Mouse (Mus musculus) MEL (cell line): ENCODE results near the gene Cdc34. TPM values are rescaled to one million over a fixed set of nuclear protein-coding genes. Genes with fewer than 3 reads are reported as not detected.

ENCODE experiments used
- DNase-seq: peaks from one replicate; pipeline ENCODE4 v3.0.0; 2011; ENCODE audit warnings: low read depth, low spot score
- H3K27ac ChIP-seq: 2 replicates; pipeline ENCODE4 v1.5.1; 2012; ENCODE audit warnings: low read depth, mild to moderate bottlenecking, control low read depth, low read length, moderate library complexity; ENCODE audit not compliant: control insufficient read depth
- H3K27me3 ChIP-seq, 2 experiments: fragments of 150-350 bp in 1 of 2; sonication (generic) in 1 of 2; 2 replicates each; pipeline ENCODE4 v1.6.1; 2012; ENCODE audit warnings: low read length in 2 of 2, mild to moderate bottlenecking in 2 of 2, improper control_type of control experiment in 1 of 2, moderate library complexity in 1 of 2; ENCODE audit not compliant: insufficient read depth in 2 of 2, control insufficient read depth in 1 of 2
- H3K36me3 ChIP-seq, 2 experiments: 2 replicates each; pipeline ENCODE4 v1.6.1; 2012 to 2014; ENCODE audit warnings: low read length in 2 of 2, improper control_type of control experiment in 1 of 2, inconsistent platforms in 1 of 2, mild to moderate bottlenecking in 1 of 2; ENCODE audit not compliant: insufficient read depth in 2 of 2, control insufficient read depth in 1 of 2
- H3K4me1 ChIP-seq, 2 experiments: fragments of 150-350 bp in 1 of 2; sonication (generic) in 1 of 2; 2 replicates each; pipeline ENCODE4 v1.6.1; 2012; ENCODE audit warnings: low read length in 2 of 2, improper control_type of control experiment in 1 of 2, mild to moderate bottlenecking in 1 of 2; ENCODE audit not compliant: insufficient read depth in 2 of 2, control insufficient read depth in 1 of 2
- H3K4me3 ChIP-seq, 2 experiments: fragments of 150-350 bp in 1 of 2; sonication (generic) in 1 of 2; 2 replicates each; pipeline ENCODE4 v1.5.1; 2012; ENCODE audit warnings: low read depth in 2 of 2, low read length in 2 of 2, mild to moderate bottlenecking in 2 of 2, moderate library complexity in 2 of 2, control low read depth in 1 of 2, improper control_type of control experiment in 1 of 2; ENCODE audit not compliant: control insufficient read depth in 1 of 2, insufficient read depth in 1 of 2
- H3K79me2 ChIP-seq: 2 replicates; pipeline ENCODE4 v1.6.1; 2012; ENCODE audit warnings: mild to moderate bottlenecking, low read length, moderate library complexity; ENCODE audit not compliant: control insufficient read depth, poor library complexity, insufficient read depth
- H3K9ac ChIP-seq: 2 replicates; pipeline ENCODE4 v1.6.1; 2012; ENCODE audit warnings: low read depth, mild to moderate bottlenecking, control low read depth, low read length, moderate library complexity; ENCODE audit not compliant: control insufficient read depth, poor library complexity, severe bottlenecking
- H3K9me3 ChIP-seq: fragments of 150-350 bp; sonication (generic); replicated peaks from 2 replicates; pipeline ENCODE4 v1.6.1; 2012; ENCODE audit warnings: mild to moderate bottlenecking, low read length, improper control_type of control experiment, moderate library complexity; ENCODE audit not compliant: insufficient read depth
- BHLHE40 ChIP-seq: IDR thresholded peaks from 2 replicates; pipeline ENCODE4 v1.6.1; 2012; ENCODE audit warnings: low read depth, mild to moderate bottlenecking, inconsistent platforms, low read length, improper control_type of control experiment, borderline replicate concordance
- CHD1 ChIP-seq: IDR thresholded peaks from 2 replicates; pipeline ENCODE4 v1.6.1; 2012; ENCODE audit warnings: low read depth, mild to moderate bottlenecking, inconsistent platforms, low read length, improper control_type of control experiment
- CHD2 ChIP-seq: IDR thresholded peaks from 2 replicates; pipeline ENCODE4 v1.6.1; 2011; ENCODE audit warnings: low read length, improper control_type of control experiment
- CTCF ChIP-seq, 3 experiments: IDR thresholded peaks in 2 of 3; conservative IDR thresholded peaks in 1 of 3; 2 replicates each; pipeline ENCODE4 v1.5.1; 2011 to 2012; ENCODE audit warnings: low read length in 3 of 3, low read depth in 2 of 3, mild to moderate bottlenecking in 2 of 3, improper control_type of control experiment in 1 of 3, inconsistent platforms in 1 of 3, mixed read lengths in 1 of 3, moderate library complexity in 1 of 3; ENCODE audit not compliant: control insufficient read depth in 1 of 3, insufficient read depth in 1 of 3, poor library complexity in 1 of 3, severe bottlenecking in 1 of 3
- EP300 ChIP-seq, 2 experiments: IDR thresholded peaks; 2 replicates each; pipeline ENCODE4 v1.6.1; 2011; ENCODE audit warnings: improper control_type of control experiment in 2 of 2, low read length in 2 of 2, low read depth in 1 of 2, mild to moderate bottlenecking in 1 of 2
- ETS1 ChIP-seq: IDR thresholded peaks from 2 replicates; pipeline ENCODE4 v1.6.1; 2012; ENCODE audit warnings: low read depth, mild to moderate bottlenecking, inconsistent platforms, low read length, improper control_type of control experiment, moderate library complexity
- MAX ChIP-seq: IDR thresholded peaks from 2 replicates; pipeline ENCODE4 v1.6.1; 2011; ENCODE audit warnings: low read length, improper control_type of control experiment
- MXI1 ChIP-seq: IDR thresholded peaks from 2 replicates; pipeline ENCODE4 v1.6.1; 2011; ENCODE audit warnings: mild to moderate bottlenecking, low read depth, low read length, improper control_type of control experiment
- MYB ChIP-seq: IDR thresholded peaks from 2 replicates; pipeline ENCODE4 v1.6.1; 2011; ENCODE audit warnings: mild to moderate bottlenecking, low read depth, low read length, improper control_type of control experiment
- NRF1 ChIP-seq: IDR thresholded peaks from 2 replicates; pipeline ENCODE4 v1.6.1; 2014; ENCODE audit warnings: low read depth, mild to moderate bottlenecking, inconsistent platforms, low read length, improper control_type of control experiment, moderate library complexity; ENCODE audit not compliant: poor library complexity, insufficient read depth, severe bottlenecking
- POLR2AphosphoS2 ChIP-seq: IDR thresholded peaks from 2 replicates; pipeline ENCODE4 v1.6.1; 2011; ENCODE audit warnings: low read length, improper control_type of control experiment
- POLR2AphosphoS5 ChIP-seq: IDR thresholded peaks from 2 replicates; pipeline ENCODE4 v1.6.1; 2012; ENCODE audit warnings: low read depth, borderline replicate concordance, mild to moderate bottlenecking, inconsistent platforms, low read length, moderate library complexity, mixed read lengths
- RAD21 ChIP-seq: IDR thresholded peaks from 2 replicates; pipeline ENCODE4 v1.6.1; 2011; ENCODE audit warnings: mild to moderate bottlenecking, low read depth, low read length, improper control_type of control experiment
- RCOR1 ChIP-seq: IDR thresholded peaks from 2 replicates; pipeline ENCODE4 v1.6.1; 2012; ENCODE audit warnings: low read depth, mild to moderate bottlenecking, inconsistent platforms, low read length, improper control_type of control experiment
- SMC3 ChIP-seq: IDR thresholded peaks from 2 replicates; pipeline ENCODE4 v1.6.1; 2011; ENCODE audit warnings: low read depth, low read length, improper control_type of control experiment
- TBP ChIP-seq: IDR thresholded peaks from 2 replicates; pipeline ENCODE4 v1.8.0; 2011; ENCODE audit warnings: low read depth, low read length, improper control_type of control experiment
- TCF12 ChIP-seq: IDR thresholded peaks from 2 replicates; pipeline ENCODE4 v1.6.1; 2014; ENCODE audit warnings: low read depth, mild to moderate bottlenecking, inconsistent platforms, low read length, improper control_type of control experiment, moderate library complexity
- USF1 ChIP-seq: IDR thresholded peaks from 2 replicates; pipeline ENCODE4 v1.6.1; 2014; ENCODE audit warnings: low read depth, mild to moderate bottlenecking, inconsistent platforms, low read length, improper control_type of control experiment, moderate library complexity
- USF2 ChIP-seq, 2 experiments: IDR thresholded peaks; 2 replicates each; pipeline ENCODE4 v1.6.1; 2011 to 2012; ENCODE audit warnings: improper control_type of control experiment in 2 of 2, low read length in 2 of 2, borderline replicate concordance in 1 of 2, inconsistent platforms in 1 of 2, low read depth in 1 of 2, mild to moderate bottlenecking in 1 of 2; ENCODE audit not compliant: insufficient read depth in 1 of 2
- ZC3H11A ChIP-seq: IDR thresholded peaks from 2 replicates; pipeline ENCODE4 v1.6.1; 2012; ENCODE audit warnings: low read depth, mild to moderate bottlenecking, inconsistent platforms, low read length, improper control_type of control experiment
- polyA plus RNA-seq, 2 experiments: library from polyadenylated mRNA; stranded (reverse) in 1 of 2; unstranded in 1 of 2; fragments of >175 nt in 1 of 2; fragments of >200 nt in 1 of 2; gene quantifications; 2 replicates each; pipeline versions ENCODE4 v1.2.1 to v1.2.4; 2012; ENCODE audit warnings: low replicate concordance in 2 of 2, low read depth in 1 of 2; ENCODE audit not compliant: insufficient read length in 2 of 2, insufficient read depth in 1 of 2, missing spikeins in 1 of 2
- total RNA-seq: library from RNA; depleted of rRNA; stranded (reverse); fragments of 300-350 nt; gene quantifications from 2 replicates; pipeline ENCODE4 v1.2.3, GENCODE M21; 2012

The Cdc34 gene
- total and polyA plus RNA-seq, 3 experiments, result 318 to 422 (median 417) TPM

- no peaks in the 10 kb centered on the region; a peak in 1 of 4 replicates for H3K27me3 ChIP-seq
- H3K9me3 ChIP-seq, result no peaks in the 10 kb centered on the region
- no peaks in the 10 kb centered on the region for H3K4me1 ChIP-seq
- no peak within 1 kb of the TSS for H3K9ac ChIP-seq
- H3K79me2 ChIP-seq, result no peaks in the 10 kb centered on the region
- H3K36me3 ChIP-seq, result no peaks in the 10 kb centered on the region
- no peak within 1 kb of the TSS for H3K4me3 ChIP-seq
- H3K27ac ChIP-seq, result no peak within 1 kb of the TSS
- TF ChIP-seq MAX (no peak), CHD1 (no peak), RCOR1 (no peak), USF1 (no peak), USF2 (IDR thresholded peaks at IDR 0.05; ENCODE audit: borderline replicate concordance in 1 of 2, insufficient read depth in 1 of 2, low read depth in 1 of 2, low read length in 2 of 2) (no peak), BHLHE40 (no peak), MXI1 (no peak), TBP (no peak), POLR2AphosphoS5 (no peak), TCF12 (no peak), CTCF (IDR thresholded peaks at IDR 0.05 in 2 of 3, conservative IDR thresholded peaks at IDR 0.05 in 1 of 3; ENCODE audit: control insufficient read depth in 1 of 3, insufficient read depth in 1 of 3, low read depth in 2 of 3, low read length in 3 of 3, poor library complexity in 1 of 3, severe bottlenecking in 1 of 3) (no peak), POLR2AphosphoS2 (no peak), RAD21 (no peak), CHD2 (no peak), EP300 (IDR thresholded peaks at IDR 0.05; ENCODE audit: low read depth in 1 of 2, low read length in 2 of 2) (no peak), ETS1 (no peak), MYB (no peak), ZC3H11A (no peak), SMC3 (no peak), NRF1 (no peak)
- no peak for DNase-seq
Observed at GRCm38 (mm10) chr10:79637128-79638110, 44.6 kb upstream of the Cdc34 start, which contains the start of gene Shc2. Gene Shc2 (minus strand): TSS chr10:79637918.
